Mouse (Mus musculus) C2C12 (cell line): Measurements from ENCODE around the gene Mxd4.

Source experiments
- CTCF ChIP-seq: IDR thresholded peaks from one replicate; pipeline ENCODE4 v1.5.1; 2011; ENCODE audit not compliant: control insufficient read depth, insufficient read depth, insufficient read length
- MAX ChIP-seq: IDR thresholded peaks from one replicate; pipeline ENCODE4 v1.6.1; 2011; ENCODE audit warnings: mild to moderate bottlenecking, control low read depth
- MYOD1 ChIP-seq: IDR thresholded peaks from one replicate; pipeline ENCODE4 v1.6.1; 2011; ENCODE audit warnings: low read depth; ENCODE audit not compliant: control insufficient read depth, insufficient read length
- USF1 ChIP-seq: IDR thresholded peaks from one replicate; pipeline ENCODE4 v1.6.1; 2011; ENCODE audit warnings: low read depth, mild to moderate bottlenecking, control low read depth, moderate library complexity

- TF ChIP-seq MYOD1 (no peak), CTCF (no peak), MAX (no peak), USF1 (no peak)
Observed at GRCm38 (mm10) chr5:34233221-34233515, 45.6 kb upstream of the Mxd4 start.
